Mouse (Mus musculus) CD4-positive, CD25-positive, alpha-beta regulatory T cell, adult 4 months (primary cell): Measurements from ENCODE around the gene Dchs2. TPM values are rescaled to one million over a fixed set of nuclear protein-coding genes. Genes with fewer than 3 reads are reported as not detected.
A peak's percentile ranks its signal among the peaks of the same experiment; 100 is the strongest.
"Not testable (repeated sequence)": the region's sequence is repeated elsewhere in the genome, so short reads cannot be mapped to it uniquely, and the experiment has no call there.

Experiments
- ATAC-seq: one replicate; pipeline ENCODE4 v1.8.0; 2017
- polyA plus RNA-seq, 2 experiments: library from polyadenylated mRNA; unstranded; fragments of 100-300 nt; shearing (Covaris generic); gene quantifications; one replicate each; pipeline ENCODE4 v1.2.1; 2017

The Dchs2 gene
- not detected for polyA plus RNA-seq

DNA sequence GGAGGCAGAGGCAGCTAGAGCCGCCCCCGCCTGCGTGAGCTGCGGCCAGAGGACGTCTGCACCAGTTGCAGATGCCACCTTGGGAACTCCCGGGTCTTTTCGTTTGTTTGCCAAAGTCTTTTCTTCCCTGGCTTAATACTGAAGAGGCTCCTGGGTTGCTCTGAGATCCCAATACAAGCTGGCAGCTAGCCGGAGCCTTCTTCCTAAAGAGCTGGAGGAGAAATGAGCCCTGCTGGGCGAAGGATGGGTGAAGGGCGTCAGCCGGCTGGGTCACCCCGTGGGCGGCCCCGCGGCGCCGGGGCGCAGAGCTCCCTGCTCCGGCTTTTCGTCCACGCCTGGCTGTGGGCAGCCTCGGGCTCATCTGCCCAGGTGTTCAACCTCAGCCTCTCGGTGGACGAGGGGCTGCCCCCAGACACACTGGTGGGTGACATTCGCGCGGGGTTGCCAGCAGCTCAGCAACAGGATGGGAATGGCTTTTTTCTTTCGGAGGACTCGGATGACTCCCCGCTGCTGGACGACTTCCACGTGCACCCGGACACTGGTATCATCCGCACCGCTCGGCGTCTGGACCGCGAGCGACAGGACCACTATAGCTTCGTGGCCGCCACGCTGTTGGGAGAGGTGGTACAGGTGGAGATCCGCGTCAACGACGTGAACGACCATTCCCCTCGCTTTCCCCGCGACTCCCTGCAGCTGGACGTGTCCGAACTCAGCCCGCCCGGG lies at the start of gene Dchs2:
Gene Dchs2 (plus strand): TSS at position 223 of the 723 bp plus-strand sequence.
- ATAC-seq: no peak

DNA sequence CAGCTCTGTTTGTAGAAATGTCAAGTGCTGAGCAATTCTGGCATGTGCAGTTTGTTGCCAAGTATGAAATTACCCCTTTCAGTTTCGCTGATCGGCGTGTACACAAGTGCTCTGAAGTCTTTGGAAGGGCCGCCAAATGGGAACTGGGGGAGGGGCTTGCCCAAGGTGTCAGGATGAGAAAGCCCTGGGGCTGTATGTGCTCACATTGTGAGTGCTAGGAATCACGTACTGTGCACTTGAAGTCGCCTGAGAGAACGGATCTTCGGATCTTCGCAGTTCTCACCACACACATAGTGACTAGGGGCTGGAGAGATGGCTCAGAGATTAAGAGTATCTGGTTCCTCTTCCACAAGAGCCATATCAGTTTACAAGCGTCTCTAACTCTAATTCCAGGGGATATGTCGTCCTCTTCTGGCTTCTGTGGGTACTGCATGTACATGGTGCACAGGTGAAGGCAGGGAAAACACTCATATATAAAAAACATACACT lies 47.1 kb upstream of the Dchs2 start:
- ATAC-seq: peak; percentile 79

DNA sequence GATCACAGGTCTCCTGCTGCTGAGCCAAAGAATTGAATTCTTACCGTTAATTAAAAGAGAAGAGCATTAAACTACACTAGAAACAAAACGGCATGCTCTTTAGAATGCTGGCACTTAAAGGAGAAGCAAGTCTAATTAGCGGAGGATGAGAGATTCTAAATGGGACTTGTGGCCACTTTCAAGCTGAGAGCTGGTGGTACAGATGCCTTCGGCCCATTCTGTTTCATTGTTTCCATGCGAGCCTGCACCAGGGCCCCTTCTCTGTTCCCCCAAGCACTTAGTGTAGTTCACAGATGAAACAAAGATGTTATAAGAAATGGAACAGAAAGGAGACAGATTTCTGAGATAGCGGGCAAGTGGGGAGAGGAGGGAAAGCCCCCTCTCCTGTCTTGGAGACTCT lies 30.2 kb upstream of the Dchs2 start:
- ATAC-seq: no peak

DNA sequence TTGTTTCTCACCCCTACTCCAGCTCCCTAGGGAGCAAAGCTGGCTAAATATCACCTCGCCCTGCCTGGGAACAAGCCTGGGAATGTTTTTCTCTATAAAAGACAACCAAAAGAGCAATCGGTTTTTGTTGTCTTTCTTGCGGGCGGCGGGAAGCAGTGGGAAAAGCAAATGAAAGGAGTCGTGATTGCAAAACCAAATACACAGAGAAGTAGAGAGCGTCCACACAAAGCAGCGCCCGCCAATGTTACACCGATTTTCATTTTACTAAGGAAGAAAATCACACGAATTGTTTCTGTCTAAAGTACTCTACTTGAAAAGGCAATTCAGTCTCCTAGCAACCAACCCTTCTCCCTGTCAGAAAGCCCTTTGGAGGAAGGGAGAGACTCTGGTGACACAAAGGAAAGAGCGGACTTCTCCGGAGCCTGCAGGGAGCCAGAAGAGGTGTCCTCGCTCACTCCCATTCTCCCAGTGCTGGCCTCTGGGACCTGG lies 29.2 kb upstream of the Dchs2 start:
- no peak for ATAC-seq

DNA sequence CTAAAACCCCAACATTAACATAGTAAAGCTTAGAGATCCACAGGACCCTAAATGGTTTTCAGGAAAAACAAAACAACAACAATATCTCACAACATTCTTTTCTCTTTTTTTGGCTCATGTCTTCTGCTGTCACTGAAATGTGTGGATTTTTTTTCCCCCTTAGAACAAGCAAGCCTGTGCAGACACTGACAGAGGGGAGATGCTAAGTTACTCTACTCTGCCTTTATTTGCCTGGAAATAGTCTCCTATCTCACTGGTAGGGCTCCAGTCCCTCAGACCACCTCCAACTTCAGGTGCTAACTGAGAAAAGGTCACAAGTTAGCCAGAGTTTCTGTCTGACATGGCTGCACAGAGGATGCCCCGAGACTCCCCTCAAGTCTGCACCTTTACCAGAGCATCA lies 28.6 kb upstream of the Dchs2 start:
- no peak for ATAC-seq

DNA sequence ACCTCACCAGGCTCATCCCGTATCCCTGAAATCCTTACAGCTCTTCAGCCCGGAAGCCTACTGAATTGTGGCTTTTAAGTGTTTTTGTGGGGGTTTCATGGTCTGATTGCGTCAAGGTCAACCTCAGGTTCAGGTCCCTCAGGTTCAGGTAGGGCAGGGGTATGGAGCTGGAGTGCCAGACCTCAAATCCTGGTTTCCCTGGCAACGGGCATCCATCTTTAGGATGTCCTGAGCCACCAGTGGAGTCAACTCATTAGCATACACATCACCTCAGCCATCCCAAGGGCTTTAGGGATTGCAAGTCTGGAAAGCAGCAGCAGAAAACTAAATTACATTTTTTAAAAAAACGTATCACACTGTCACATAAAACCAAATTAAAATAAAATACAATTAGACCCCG lies 28.1 kb upstream of the Dchs2 start:
- ATAC-seq: no peak

DNA sequence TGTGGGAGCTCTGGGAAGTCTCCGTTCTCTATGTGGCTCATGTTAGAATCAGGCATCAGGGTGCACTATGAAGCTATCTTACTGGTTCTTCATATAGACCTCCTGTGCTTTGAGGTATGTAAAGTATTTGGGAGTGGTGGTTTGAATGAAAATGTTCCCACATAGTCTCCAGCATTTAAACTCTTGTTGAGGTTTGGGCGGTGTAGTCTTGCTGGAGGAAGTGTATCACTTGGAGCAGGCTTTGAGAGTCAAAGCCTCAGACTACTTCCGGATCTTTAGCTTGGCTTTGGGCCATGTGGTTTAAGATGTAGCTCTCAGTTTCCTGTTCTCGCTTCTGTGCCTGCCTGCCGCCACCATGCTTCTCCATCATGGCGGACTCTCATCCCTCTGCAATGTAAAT lies 25.5 kb upstream of the Dchs2 start:
- no peak for ATAC-seq

DNA sequence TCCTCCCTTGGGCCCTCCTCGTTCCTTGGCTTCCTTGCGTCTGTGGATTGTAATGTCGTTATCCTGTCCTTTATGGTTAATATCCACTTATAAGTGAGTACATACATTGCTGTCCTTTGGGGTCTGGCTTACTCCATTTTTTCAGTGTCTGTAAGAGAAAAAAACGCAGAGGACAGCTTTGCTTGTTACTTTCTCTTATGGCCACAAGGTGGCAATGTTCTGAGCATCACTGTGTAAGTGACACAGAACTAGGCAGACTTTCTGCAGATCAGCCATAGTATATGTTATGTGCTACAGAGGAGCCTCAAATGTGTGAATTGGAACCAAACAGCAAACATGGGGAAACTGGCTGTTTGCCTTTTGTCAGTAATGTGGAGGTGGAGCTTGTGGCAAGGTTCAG lies 17.6 kb upstream of the Dchs2 start:
- no peak for ATAC-seq

DNA sequence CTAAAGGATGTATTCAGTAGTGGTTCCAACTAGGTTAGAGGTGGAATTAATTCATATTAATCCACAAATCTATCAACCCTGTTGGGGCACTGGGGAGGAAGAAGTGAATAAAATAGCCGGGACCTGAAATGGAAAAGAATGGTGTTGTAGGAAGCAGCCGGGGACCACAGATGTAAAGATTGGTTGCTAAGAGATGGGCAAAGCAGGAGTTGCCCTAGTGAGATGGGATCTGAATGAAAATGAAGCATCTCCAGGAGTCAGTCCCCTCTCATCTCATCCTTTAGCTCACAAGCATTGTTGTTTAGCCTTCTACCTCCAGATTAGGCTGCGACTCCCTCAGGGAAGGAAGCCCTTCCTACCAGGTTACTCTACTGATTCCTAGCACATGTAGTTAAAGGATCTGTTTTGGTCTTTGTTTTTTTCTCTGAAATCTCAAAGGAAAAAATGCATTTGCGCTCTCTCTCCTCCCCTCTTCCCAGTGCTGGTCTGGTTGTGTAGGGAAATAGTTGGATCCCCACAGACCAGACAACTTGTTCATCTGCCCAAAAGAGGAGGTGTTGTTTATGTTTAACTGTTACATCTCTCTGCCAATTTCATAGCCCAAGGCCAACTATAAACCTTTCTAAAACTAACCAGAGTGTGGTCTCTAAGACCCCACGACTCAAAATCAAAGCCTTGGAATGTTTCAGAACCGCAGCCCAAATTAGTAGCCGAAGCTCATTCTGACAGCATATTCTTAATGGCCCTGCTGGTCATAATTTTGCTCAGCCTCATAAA lies 16.1 kb upstream of the Dchs2 start:
- no peak for ATAC-seq

DNA sequence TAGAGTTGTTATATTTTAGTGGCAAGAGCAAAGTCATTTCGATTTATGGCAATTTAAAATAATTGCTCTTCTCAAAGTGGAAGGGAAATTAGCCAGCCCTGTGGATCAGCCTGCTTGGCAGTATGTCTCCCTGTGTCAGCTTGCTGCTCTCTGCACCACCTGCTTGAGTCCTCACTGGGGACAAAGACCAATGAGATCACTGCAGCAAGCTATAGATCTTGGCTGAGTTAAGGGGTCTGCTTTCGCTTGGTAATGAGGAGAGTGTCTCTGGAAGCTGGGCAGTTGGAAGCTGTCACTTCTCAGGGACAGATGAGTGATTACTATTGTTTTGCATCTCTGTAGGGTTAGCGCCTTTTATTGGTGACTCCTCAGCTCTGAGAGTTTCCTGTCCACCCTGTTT lies 14.9 kb upstream of the Dchs2 start:
- no peak for ATAC-seq

DNA sequence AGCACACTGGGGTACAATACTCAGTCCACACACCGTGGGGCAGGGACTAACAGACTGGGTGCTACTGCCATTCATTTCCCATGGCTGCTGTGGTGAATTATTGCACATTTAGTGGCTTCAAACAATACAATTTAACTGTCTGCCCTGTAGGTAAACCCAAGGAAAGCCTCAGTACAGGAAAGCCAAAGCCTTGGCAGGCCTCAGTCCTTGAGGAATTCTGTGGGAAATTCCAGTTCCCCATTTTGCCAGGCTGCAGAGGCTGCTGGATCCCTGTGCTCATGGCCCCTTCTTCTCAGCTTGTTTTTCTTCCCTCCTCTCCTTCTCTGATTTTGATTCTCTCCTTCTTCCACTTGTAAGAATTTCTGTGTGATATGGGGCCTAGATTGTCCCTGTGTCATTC lies 12.8 kb upstream of the Dchs2 start:
- ATAC-seq: no peak

DNA sequence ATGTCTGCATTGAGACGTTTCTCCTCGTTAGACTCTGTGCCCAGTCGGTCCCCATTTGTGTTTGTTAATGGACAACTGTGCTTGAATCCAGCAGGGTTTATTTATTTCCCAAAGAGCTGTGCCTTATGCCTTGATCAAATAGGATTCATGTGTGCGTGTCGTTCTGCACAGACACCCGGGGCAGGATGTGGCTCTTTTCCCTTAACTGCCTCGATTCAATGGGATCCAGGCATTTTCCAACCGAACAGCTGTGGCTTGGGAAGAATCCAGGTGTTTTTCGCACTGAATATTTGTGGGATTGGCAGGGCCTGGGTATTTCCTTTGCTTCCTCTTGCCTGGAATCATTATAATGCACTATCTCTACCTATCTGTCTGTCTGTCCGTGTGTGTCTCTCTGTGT lies 10.2 kb upstream of the Dchs2 start:
- no peak for ATAC-seq

DNA sequence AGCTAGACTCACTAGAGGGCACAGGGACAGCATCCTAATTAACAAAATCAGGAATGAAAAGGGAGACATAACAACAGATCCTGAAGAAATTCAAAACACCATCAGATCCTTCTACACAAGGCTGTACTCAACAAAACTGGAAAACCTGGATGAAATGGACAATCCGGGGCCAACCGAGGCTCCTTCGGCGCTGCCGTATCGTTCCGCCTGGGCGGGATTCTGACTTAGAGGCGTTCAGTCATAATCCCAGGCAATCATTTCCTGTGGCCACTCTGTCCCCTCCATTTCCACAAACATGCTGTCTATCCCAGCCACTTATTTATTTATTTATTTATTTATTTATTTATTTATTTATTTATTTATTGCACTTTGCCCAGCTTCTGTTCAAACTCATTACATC lies 3.8 kb upstream of the Dchs2 start:
- ATAC-seq: not testable (repeated sequence)

DNA sequence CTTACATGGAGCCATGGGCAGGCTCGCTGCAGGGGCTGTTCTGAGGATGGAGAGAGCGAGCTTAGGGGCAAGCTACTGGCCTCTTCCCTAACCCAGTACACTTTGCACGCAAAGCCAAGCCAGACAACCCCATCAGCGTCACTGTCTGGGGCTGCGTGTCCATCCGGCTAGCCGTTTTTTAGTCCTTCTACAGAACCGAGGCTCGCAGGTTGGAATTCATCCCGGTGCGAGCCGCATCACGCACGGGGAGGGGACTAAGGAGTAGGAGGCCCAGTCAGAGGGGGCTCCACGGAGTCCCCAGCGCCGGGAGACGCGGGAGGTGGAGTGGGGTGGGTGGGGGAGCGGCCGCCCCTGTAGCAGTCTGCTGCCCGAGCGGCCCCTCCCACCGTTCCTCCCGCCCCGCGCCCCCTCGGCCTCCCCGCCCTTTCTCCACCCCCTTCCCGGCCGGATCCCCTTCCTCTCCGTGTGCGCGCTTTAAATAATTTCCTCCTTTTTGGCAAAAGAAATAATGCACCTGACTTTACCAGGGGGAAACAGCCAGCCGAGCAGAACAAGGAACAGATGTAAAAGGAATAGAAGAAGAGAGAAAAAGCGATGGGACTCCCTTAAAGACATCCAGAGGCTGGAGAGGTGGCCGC lies 541 bp upstream of the Dchs2 start:
- ATAC-seq: no peak

DNA sequence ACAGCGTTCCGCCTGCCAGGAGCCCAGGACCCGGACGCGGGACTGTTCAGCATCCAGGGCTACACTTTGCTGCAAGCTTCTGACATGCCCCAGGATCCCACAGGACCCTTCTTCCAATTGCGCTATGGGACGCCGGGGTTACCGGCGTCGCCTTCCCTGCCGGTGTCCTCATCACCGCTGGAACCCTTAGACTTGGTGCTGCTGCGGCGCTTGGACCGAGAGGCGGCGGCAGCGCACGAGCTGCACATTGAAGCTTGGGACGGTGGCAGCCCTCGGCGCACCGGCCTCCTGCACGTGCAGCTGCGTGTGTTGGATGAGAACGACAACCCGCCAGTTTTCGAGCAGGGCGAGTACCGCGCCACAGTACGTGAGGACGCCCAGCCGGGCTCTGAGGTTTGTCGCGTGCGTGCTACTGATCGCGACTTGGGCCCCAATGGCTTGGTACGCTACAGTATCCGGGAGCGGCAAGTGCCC lies 738 bp downstream of the Dchs2 start:
- no peak for ATAC-seq

DNA sequence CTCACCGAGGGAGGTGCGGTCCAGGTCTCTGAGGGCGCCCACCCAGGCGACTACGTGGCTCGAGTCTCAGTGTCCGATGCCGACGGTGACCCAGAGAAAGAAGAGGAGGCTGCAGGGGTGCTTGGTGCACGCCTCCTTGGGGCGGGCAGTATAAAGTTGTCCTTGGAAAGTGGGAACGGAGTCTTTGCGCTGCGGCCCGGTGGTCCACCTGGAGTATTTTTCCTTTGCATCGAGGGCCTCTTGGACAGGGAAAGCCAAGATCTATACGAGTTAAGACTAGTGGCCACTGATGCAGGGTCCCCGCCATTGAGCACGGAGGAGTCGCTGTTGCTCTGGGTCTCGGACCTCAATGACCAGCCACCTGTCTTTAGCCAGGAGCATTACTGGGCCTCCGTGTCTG lies 1.4 kb downstream of the Dchs2 start:
- no peak for ATAC-seq

DNA sequence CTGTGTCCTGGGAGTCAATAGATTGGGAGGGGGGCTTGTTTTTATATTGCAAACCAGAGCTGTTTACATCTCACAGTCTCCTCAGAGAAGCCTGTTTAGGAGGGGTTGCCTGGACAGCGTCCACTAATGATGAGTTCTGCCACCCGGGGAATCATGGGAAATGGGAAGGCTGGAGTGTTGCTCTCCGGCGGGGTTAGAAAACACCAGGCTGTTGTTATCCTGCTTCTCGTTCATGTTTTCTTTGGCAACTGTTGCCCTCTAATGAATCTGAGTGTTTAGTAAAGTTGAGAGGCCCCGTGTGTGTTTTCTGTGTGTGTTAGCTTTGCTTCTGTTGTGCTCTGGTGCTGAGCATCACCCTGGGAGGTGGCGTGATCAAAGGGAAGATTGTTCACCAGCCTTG lies 8.7 kb downstream of the Dchs2 start:
- ATAC-seq: no peak

DNA sequence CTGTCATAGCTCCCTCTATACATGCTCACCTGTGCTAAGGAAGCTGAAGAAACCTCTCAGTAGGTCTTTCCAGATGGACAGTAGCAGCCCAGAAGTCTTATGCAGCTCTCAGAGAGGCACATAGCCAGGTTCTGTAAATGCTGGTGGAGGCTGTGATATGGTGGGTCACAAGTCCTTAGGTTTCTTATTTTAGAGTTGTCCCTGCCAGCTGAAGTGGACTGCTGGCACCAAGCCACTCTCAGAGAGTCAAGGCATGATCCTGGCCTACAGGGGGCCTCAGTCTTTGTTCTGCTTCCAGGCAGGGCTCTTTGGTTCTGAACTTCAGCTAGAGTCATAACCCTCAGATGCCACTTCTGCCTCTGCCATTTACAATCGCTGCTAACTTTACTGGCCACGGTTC lies 11.1 kb downstream of the Dchs2 start:
- no peak for ATAC-seq

DNA sequence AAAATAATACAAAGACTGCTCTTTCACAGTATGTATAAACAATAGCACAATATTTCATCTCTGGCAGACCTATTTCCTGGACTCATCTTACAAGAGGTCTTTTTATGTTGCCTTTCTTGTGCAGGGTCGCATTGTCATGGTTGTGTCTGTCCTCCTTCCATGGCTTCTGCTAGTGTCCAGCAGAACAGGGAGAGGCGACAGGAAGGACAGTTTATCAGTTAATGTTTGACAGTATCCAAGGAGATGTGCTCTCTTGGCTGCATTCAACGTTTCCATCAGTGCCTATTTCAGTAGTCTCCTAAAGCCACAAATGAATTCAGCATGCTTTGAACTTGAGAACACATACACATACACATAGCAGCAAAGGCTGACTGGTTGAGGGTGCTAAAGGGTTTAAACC lies 17.9 kb downstream of the Dchs2 start:
- no peak for ATAC-seq

DNA sequence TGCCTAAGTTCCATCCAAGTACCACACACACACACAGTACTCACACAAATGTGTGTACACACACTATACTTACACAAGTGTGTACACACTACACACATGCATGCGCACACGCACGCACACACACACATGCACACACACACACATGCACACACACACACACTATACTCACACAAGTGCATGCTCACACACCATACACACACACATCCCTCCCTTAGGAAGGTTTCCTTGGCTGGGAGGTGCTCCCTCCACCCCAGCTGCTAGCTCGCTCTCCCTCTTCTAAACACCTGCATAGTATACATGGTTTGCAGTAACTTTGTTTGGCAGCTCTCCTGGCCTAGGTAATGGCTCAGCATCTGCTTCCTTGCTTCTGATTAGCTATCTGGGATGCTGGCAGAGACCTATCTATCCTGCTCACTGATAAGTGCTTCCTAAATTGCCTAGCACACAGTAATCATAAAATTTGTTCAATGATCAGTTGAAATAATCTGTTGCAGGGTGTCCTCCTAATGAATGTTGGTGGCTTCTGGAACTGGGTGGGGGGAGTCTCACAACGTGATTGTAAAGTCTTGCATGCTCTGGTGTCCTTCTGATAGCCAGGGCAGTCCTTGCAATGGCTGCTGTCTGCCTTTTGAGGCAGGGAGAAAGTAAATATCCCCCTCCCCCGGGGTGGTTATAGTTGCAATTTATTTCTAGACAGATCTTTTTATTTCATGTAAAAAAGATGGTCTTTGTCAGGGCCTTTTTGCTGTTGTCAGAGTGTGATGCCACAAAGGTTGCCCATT lies 19.7 kb downstream of the Dchs2 start:
- ATAC-seq: no peak

DNA sequence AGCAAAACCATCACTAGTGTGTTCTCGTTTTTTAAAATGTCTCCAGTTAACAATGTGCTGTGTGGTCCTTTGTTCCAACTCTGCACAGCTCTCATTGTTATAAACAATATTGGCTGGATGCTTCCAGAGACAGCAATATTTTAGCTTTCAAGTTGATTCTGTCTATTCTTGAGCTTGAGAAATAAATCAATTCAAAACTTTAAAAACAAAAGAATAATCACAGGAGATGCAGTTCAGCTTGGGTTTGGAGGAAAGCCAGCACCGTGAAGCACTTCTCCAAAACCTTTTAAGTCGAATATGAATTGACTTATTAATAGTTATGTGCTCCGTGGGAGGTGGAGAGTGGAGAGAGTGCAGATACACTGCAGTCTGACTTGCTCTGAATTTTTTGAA lies 20.3 kb downstream of the Dchs2 start:
- no peak for ATAC-seq

DNA sequence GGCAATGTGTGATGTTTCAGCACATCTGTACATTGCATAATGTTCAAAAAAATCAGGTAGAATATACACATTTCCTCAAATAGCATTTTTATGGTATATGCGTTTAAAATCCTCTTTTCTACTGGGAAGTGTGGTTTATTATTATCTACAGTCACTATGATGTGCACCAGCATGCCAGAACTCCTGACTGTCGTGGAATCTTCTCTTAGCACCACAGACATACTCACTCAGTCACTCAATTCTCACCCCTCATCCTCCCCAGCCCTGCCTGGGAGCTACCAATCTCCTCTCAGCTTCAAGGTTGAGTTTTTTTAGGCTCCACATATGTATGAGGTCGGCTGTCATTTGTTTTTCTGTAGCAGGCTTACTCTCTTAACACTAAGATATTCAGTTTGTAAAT lies 20.8 kb downstream of the Dchs2 start:
- no peak for ATAC-seq

DNA sequence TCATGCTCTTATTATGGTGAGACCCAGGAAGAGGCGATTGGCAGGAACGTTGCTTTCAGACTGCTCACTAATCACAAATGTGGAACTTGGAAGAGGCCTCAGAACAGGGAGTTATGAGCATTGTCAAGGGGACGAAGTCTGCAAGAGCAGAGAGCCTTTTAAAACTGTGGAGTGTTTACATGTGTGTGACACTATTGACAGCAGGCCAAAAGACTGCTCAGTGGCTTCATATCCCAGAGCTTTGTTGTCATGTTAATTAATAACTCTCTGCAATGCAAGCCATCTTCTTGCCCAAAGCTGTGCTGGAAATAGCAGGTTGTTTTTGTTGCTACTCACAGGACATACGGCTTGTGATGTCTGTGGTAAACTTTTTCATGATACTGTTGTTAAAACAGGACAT lies 27.9 kb downstream of the Dchs2 start:
- ATAC-seq: no peak
